Mouse (Mus musculus): Measurements from ENCODE around the gene Pptc7.
"Not testable (repeated sequence)": the region's sequence is repeated elsewhere in the genome, so short reads cannot be mapped to it uniquely, and the experiment has no call there.

Gene Pptc7

DNA sequence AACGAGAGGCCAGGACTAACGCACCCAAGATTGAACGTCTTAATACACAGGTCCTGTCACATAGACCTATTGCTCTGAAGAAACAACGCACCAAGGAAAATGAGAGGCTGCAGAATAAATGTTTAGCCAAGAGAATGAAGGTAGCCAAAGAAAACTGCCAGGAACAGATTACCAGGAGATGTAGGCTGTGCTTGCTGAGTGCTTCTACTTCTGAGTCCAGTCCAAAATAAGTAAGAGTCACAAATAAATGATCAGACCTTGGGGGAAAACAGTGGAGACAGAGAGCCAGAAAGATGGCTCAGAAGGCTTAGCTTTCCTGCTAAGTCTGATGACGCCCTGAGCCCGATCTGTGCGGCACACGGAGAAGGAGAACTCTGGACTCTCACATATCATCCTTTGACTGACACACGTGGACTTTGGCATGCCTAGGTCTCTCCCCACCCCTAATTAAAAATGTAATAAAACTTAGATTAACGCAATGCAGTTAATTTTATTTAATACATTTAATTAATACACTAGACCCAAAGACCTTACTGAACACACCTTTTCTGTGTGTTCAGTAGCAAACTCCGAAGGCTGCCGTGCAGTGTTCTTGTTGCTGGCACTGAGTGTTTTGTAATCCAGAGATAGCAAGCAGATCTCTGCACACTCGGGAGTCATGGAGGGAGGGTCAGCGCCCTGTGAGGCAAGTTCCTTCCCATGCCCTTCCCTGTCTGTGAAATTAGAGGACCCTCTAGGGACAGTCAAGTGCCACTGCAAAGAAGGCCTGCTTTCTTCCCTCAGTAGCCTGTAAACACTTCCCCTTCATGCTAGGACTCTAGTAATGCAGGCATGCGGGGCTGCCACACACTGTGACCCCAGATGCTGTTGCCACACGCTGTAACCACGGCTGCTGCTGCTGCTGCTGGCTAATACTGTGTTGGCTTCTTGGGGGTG, 18.9 kb downstream of the Pptc7 start:
- no peak for DNase-seq

GRCm38 (mm10) chr5:122303937-122304336, 19.8 kb downstream of the Pptc7 start:
- no peak for DNase-seq

DNA sequence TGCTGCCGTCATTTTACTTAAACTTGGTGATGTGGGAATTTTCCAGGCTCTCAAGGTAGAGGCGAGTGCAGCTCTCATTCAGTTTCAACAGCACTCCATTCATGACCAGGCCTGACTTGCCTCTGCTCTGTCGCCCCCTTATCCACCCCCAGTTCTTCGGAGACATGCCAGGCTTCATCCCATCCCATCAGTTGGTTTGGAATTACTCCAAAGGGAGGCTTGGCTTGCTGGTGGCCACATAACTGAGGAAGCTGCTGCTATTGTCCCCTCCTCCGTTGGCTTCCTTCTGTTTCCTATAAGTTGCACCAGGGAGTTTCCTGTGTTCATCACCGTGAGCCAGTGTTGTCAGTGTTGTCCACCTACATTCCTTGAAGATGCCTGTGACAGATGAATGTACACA, 20.4 kb downstream of the Pptc7 start:
- DNase-seq, result no peak

- DNase-seq, result no peak
Observed at GRCm38 (mm10) chr5:122305472-122305871, 21.3 kb downstream of the Pptc7 start.

- DNase-seq, result no peak
Observed at GRCm38 (mm10) chr5:122306536-122306935, 22.4 kb downstream of the Pptc7 start.

- DNase-seq, result no peak
Observed at GRCm38 (mm10) chr5:122310699-122311098, 26.5 kb downstream of the Pptc7 start.

GRCm38 (mm10) chr5:122311692-122312091, 27.5 kb downstream of the Pptc7 start:
- no peak for DNase-seq

DNA sequence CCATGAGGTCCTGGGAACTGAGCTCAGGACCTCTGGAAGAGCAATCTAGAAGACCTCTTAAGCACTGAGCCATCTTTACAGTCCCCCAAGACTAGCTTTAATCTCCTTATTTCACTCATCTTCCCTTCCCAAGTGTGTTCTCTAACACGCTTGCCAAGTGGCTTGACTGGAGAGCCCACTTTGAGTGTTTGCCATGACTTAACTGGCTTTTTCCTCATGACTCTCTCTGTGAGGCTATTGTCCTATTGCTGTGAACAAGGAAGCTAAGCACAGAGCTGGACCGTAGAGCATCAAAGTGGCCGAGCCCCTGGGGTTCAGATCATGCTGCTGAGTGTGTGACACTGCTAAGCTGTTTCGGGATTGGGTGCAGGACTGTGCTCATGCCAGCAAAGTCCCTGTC, 28.2 kb downstream of the Pptc7 start:
- DNase-seq, result no peak

DNA sequence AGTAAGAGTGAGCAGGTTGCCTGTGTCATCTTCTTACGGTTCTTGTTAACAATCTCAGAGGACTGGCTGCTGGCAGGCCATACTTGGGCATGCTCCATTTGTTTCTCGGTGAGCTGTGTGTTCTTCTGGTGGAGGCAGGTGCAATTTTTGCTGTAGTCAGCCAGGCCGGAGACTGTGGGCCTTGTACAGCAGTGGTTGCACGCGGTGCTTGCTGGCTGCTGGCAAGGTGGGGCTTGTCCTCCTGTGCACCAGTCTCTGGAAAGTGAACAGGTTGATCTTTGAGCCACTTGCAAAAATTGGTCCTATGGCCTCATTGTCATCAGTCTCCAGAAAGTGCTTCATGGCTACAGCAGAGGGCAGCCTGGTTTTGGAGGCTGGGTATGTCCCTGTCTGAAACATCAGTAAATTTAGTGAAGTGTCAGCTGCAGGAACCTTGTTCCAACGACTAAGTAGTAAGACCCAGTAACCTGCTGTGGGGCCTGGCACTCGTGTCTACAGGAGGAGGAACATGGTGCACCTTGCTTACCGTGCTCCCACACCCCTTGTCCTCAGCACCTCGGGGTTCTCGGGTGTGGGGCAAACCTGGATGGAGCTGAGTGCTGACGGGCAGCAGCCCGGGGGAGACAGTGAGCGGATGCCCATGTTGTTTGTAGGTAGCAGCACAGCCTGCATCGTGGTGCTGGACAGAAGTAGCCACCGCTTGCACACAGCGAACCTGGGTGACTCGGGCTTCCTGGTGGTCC, 28.9 kb downstream of the Pptc7 start:
- no peak for DNase-seq

GRCm38 (mm10) chr5:122314966-122315667, 31.0 kb downstream of the Pptc7 start:
- peak; percentile 83 for DNase-seq

GRCm38 (mm10) chr5:122317329-122318045, 33.3 kb downstream of the Pptc7 start:
- DNase-seq, result no peak

- no peak for DNase-seq
Observed at GRCm38 (mm10) chr5:122318100-122318499, 33.9 kb downstream of the Pptc7 start.

- DNase-seq, result not testable (repeated sequence)
Observed at GRCm38 (mm10) chr5:122318976-122319375, 34.8 kb downstream of the Pptc7 start.

DNA sequence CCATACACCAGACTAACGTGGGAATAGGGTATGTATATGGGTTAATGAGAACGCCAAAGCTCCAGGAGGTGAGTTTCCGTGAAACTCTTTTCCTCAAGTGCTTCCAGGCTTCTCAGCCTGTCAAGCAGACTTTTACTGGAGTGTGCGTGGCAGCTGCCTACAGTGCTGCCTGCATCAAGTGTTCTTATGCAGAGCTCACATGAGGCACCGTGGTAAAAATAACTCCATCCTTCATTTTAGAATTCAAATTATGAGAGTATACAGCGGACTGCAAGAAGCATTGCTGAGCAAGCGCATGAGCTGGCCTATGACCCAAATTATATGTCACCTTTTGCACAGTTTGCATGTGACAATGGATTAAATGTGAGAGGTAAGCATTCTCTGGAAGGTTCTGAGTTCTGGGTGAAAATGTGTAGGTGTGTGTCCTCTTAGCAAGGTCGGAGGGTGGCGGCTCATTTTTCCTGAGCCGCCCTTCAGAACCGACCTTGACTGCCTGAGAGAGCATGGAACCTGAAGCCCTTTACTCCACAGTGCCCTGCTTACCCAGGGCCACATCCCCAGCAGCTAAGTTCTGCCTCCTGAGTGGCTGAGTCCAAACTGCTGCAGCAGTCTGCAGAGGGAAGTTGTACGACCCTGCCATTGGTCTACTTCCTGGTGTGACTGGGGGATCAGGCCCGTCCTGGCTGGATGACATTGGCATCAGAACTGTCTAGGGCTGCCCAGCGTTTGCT, 35.5 kb downstream of the Pptc7 start:
- no peak for DNase-seq

GRCm38 (mm10) chr5:122320205-122320781, 36.1 kb downstream of the Pptc7 start:
- DNase-seq, result no peak

- DNase-seq, result no peak
Observed at GRCm38 (mm10) chr5:122323523-122323922, 39.4 kb downstream of the Pptc7 start.

DNA sequence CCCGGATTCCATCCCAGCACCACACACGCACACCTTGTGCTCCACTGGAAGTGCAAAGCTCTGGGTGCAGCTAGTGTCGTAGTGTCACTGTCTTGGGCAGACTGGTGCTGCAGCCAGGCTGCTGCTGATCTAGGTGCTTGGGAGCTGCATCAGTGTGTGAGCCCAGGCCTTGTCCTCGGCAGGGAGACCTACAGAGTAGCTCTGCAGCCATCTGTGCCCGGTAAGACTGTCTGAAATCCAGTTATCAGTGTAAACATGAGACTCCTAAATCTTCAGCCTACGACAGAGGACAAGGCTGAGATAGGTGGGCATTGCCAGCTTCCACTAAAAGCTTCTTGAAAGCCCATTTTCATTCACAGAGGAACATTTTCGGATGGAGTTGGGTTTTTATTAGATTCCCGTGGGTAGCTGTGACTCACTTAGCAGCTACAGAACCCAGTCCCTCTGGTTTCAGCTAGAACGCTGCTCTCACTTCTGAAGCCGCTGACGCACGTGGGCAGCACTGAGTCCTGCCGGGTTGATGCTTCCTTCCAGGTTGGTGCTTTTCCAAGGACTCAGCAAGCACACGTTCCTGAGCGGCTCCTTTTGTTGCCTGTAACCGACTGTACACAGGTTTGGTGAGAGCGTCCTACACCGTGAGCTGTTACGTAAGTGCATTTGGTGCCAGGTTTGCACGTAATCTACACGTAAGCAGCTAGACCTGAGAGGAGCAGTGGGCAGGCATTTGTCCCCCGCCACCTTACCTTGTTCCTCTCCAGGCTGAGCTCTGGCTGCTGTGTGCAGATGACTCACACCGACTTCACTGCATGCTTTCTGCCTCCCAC, 40.7 kb downstream of the Pptc7 start:
- peak; percentile 69 for DNase-seq

DNA sequence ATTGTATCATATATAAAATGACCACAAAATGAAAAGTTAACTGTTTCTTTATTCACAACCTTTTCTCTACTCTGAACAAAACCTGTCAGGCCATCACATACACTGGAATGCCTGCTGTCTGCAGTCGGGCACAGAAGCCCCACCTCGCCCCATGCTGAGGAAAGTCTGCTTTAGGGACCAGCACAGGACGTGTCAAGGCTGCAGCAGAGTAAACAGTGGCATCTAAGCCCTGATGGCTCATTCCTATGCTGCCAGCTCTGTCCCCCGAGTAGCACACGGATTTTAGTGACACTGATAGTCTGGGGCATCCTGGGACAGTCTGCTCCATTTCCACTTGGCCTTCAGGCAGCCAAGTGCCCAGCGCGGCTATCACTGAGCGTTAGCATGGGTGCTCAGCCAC, 41.3 kb downstream of the Pptc7 start:
- DNase-seq, result no peak

DNA sequence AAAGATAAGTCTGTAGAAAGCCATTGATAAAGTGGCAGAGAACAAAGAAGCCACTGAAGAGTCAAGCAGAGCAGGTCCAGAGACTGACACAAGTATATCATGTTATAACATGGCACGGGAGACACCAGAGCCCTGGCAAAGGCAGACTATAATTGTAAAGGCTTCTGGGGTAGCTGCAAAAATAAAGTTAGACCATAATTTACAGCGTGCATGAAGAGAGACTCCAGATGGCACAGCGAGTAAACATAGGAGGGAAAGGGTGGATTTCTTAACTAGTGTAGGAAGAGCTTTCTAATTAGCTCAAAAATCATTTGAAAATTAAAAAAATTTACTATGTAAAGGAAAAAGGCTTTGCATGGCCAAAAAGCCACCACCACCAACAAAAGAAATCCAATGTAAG, 43.1 kb downstream of the Pptc7 start:
- no peak for DNase-seq

- DNase-seq, result no peak
Observed at GRCm38 (mm10) chr5:122330269-122330668, 46.1 kb downstream of the Pptc7 start.

DNA sequence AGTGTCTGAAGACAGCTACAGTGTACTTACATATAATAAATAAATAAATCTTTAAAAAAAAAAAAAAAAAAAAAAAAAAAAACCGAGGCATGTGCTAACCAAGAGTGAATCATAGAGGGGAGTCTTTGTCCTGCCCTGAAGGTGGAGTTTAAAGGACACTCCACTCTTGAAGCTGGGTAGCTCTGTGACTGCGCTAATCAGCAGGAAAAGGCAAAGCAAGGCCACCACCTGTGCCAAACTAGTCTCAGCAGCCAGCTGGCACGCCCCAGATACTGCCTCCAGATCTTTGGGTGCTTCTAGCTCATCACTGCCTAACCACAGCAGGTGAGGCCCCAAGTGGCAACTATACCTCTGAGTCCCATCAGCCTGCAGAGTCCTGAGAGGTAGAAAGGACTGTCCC, 50.5 kb downstream of the Pptc7 start:
- no peak for DNase-seq
